Mouse (Mus musculus) forebrain, embryonic 12.5 days (tissue): ENCODE measurements around the gene Man2b2. TPM values are rescaled to one million over a fixed set of nuclear protein-coding genes. Genes with fewer than 3 reads are reported as not detected.

ENCODE experiments used
- polyA plus RNA-seq: library from polyadenylated mRNA; unstranded; fragments of >200 nt; fragmentation: Nextera tagmentation; extraction: Ambion mirVana; gene quantifications from 2 replicates; pipeline ENCODE4 v1.2.1, GENCODE M21; 2016

Gene Man2b2
- polyA plus RNA-seq, 1 experiment from 2014 or later, result 9.5 TPM

Other genes starting within 250 kb of the Man2b2 start
- gene Tbc1d14, start 237.4 kb downstream of the Man2b2 start, polyA plus RNA-seq, result 59.1 and 61.1 TPM in 2 replicates
- gene D5Ertd579e, start 134.6 kb downstream of the Man2b2 start, polyA plus RNA-seq, result 44.2 and 46.6 TPM in 2 replicates
- 25.3 TPM in 2 replicates for gene Bloc1s4, start 82.0 kb downstream of the Man2b2 start, polyA plus RNA-seq
- gene Mrfap1, start 33.9 kb downstream of the Man2b2 start, polyA plus RNA-seq, result 485 and 504 TPM in 2 replicates
- 3.8 and 4.8 TPM in 2 replicates for gene Ppp2r2c, start 37.9 kb upstream of the Man2b2 start, polyA plus RNA-seq
- 7.8 and 7.9 TPM in 2 replicates for gene Wfs1, start 158.6 kb upstream of the Man2b2 start, polyA plus RNA-seq